21 mouse cellular contexts compared by ENCODE assay signal in genomic region chr11:105141115-105141514, GRCm38 (mm10). TPM values are rescaled to one million over a fixed set of nuclear protein-coding genes. Genes with fewer than 3 reads are reported as not detected.
"Had no signal": no experiment of that assay in that cellular context is flagged by ENCODE, and none has a peak within 500 bp of the region (broad histone marks: within the 10 kb centered on the region; RNA-seq: fewer than 3 reads in every experiment).

No protein-coding gene starts in this region.

- H3K4me1 ChIP-seq: midbrain, embryonic 13.5 days; midbrain, embryonic 15.5 days; neural tube, embryonic 12.5 days; stomach, embryonic 15.5 days had no signal

- H3K27me3 ChIP-seq: lung, embryonic 15.5 days; midbrain, embryonic 13.5 days; midbrain, embryonic 15.5 days; neural tube, embryonic 12.5 days; stomach, embryonic 15.5 days had no signal

- H3K4me3 ChIP-seq: lung, embryonic 15.5 days; megakaryocyte, embryonic 14.5 days; midbrain, embryonic 13.5 days; midbrain, embryonic 15.5 days; neural tube, embryonic 12.5 days; stomach, embryonic 15.5 days had no signal

- H3K9me3 ChIP-seq: lung, embryonic 15.5 days; megakaryocyte, embryonic 14.5 days; midbrain, embryonic 13.5 days; midbrain, embryonic 15.5 days; neural tube, embryonic 12.5 days; stomach, embryonic 15.5 days had no signal

- H3K4me2 ChIP-seq: lung, embryonic 15.5 days; midbrain, embryonic 11.5 days; midbrain, embryonic 13.5 days; midbrain, embryonic 15.5 days; neural tube, embryonic 12.5 days; stomach, embryonic 15.5 days had no signal

- ATAC-seq: lung, postnatal 0 days; midbrain, embryonic 13.5 days; midbrain, embryonic 15.5 days had no signal

- H3K27ac ChIP-seq: lung, embryonic 15.5 days; macrophage; midbrain, embryonic 13.5 days; midbrain, embryonic 15.5 days; neural tube, embryonic 12.5 days; stomach, embryonic 15.5 days; stomach, postnatal 0 days had no signal

- DNase-seq: lung, postnatal 14 days; lung, postnatal 36 days; right cerebral cortex, postnatal 14 days; thymus, adult 2 months; thymus, postnatal 25 days; thymus, postnatal 4 days had no signal

- H3K9ac ChIP-seq: lung, embryonic 15.5 days; midbrain, embryonic 13.5 days; midbrain, embryonic 15.5 days; neural tube, embryonic 12.5 days; stomach, embryonic 15.5 days had no signal

RNA-seq across cellular contexts. Expression of gene Gm10842, which starts 5.6 kb away (rescaled TPM):
- polyA plus RNA-seq: lung, embryonic 15.5 days; lung, postnatal 0 days; macrophage; midbrain, embryonic 11.5 days; midbrain, embryonic 13.5 days; midbrain, embryonic 15.5 days; midbrain, postnatal 0 days; neural tube, embryonic 12.5 days; neural tube, embryonic 14.5 days; spleen, adult 2 months; stomach, embryonic 15.5 days; stomach, postnatal 0 days; testis, adult 2 months; thymus, adult 2 months; urinary bladder, adult 2 months had no signal
